Mouse (Mus musculus) ES-E14 (cell line): ENCODE data around the gene H2-Q4. TPM values are rescaled to one million over a fixed set of nuclear protein-coding genes. Genes with fewer than 3 reads are reported as not detected.
"Not testable (repeated sequence)": the region's sequence is repeated elsewhere in the genome, so short reads cannot be mapped to it uniquely, and the experiment has no call there.

ENCODE experiments used
- DNase-seq: peaks from one replicate; pipeline ENCODE4 v3.0.0-alpha.2; 2013; ENCODE audit warnings: low read depth, low spot score
- H3K27ac ChIP-seq: 2 replicates; pipeline ENCODE4 v1.5.1; 2012; ENCODE audit warnings: low read depth, mild to moderate bottlenecking, low read length, moderate library complexity, mixed read lengths; ENCODE audit not compliant: poor library complexity, insufficient read depth, severe bottlenecking
- H3K36me3 ChIP-seq: 2 replicates; pipeline ENCODE4 v1.6.1; 2012; ENCODE audit warnings: mild to moderate bottlenecking, low read length, moderate library complexity, mixed read lengths; ENCODE audit not compliant: control insufficient read depth, poor library complexity, insufficient read depth, severe bottlenecking
- H3K4me1 ChIP-seq, 2 experiments: fragments of 150-350 bp in 1 of 2; sonication (generic) in 1 of 2; 2 replicates each; pipeline ENCODE4 v1.6.1; 2012; ENCODE audit warnings: low read length in 2 of 2, mild to moderate bottlenecking in 1 of 2, mixed read lengths in 1 of 2; ENCODE audit not compliant: control insufficient read depth in 2 of 2, insufficient read depth in 2 of 2, poor library complexity in 1 of 2
- H3K4me3 ChIP-seq, 2 experiments: fragments of 150-350 bp in 1 of 2; sonication (generic) in 1 of 2; 2 replicates each; pipeline ENCODE4 v1.5.1; 2012; ENCODE audit warnings: low read length in 2 of 2, low read depth in 1 of 2, mild to moderate bottlenecking in 1 of 2, mixed read lengths in 1 of 2; ENCODE audit not compliant: insufficient read depth in 1 of 2, poor library complexity in 1 of 2, severe bottlenecking in 1 of 2
- H3K9ac ChIP-seq: 2 replicates; pipeline ENCODE4 v1.6.1; 2012; ENCODE audit warnings: low read depth, mild to moderate bottlenecking, low read length, mixed read lengths; ENCODE audit not compliant: poor library complexity, insufficient read depth, severe bottlenecking
- H3K9me3 ChIP-seq: fragments of 150-350 bp; sonication (generic); 2 replicates; pipeline ENCODE4 v1.6.1; 2012; ENCODE audit warnings: low read depth, mild to moderate bottlenecking, low read length; ENCODE audit not compliant: control insufficient read depth, insufficient read depth
- CHD2 ChIP-seq: IDR thresholded peaks from 2 replicates; pipeline ENCODE4 v1.6.1; 2014; ENCODE audit warnings: mild to moderate bottlenecking, low read depth, low read length, inconsistent platforms
- HCFC1 ChIP-seq: IDR thresholded peaks from 2 replicates; pipeline ENCODE4 v1.6.1; 2012; ENCODE audit warnings: low read length, inconsistent platforms, borderline replicate concordance; ENCODE audit not compliant: insufficient read depth
- MAFK ChIP-seq: IDR thresholded peaks from 2 replicates; pipeline ENCODE4 v1.6.1; 2014; ENCODE audit warnings: mild to moderate bottlenecking, low read depth, low read length, inconsistent platforms; ENCODE audit not compliant: insufficient read depth
- ZNF384 ChIP-seq: IDR thresholded peaks from 2 replicates; pipeline ENCODE4 v1.6.1; 2012; ENCODE audit warnings: low read depth, low read length, inconsistent platforms
- in situ Hi-C, 2 experiments: fragments of 600-800 bp; cut with MboI; formaldehyde crosslinking; loops; one replicate each; pipeline ENCODE4 v1.15.1; 2025; ENCODE audit warnings: low sequenced_read_pairs in 2 of 2, inconsistent platforms in 1 of 2; ENCODE audit not compliant: unreplicated experiment in 2 of 2
- total RNA-seq: library from RNA; depleted of rRNA; stranded (reverse); fragments of 300-350 nt; gene quantifications from 2 replicates; pipeline ENCODE4 v1.2.3, GENCODE M21; 2012

H2-Q4 gene
- total RNA-seq, 1 experiment, result 9.1 TPM

DNA sequence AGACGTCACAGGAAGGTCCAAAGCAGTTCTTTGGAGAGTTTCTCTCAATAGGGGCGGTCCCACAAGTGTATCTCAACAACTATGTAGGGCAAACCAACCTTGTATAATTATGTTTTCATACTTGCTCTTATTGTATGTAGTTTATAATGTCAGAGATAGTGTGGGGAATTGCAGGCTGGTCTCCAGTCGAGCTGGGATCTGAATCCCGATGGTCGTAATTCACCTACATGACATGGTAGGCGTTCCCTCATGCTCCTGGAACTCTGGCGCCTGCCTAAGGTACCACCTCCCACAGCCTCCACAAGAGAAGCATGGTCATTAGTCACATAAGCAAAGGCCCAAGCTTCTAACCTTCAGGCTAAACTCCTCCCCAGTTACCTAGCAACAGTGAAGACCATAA, 39.4 kb downstream of the H2-Q4 start:
- Histone ChIP-seq H3K4me3 (no peak overlapping the region), H3K4me1 (no peaks in the 10 kb centered on the region; a peak in 1 of 4 replicates), H3K9ac (no peak overlapping the region), H3K27ac (no peak overlapping the region), H3K36me3 (no peaks in the 10 kb centered on the region), H3K9me3 (no peaks in the 10 kb centered on the region)
- TF ChIP-seq CHD2 (no peak), MAFK (no peak), ZNF384 (no peak), HCFC1 (no peak)
- in situ Hi-C loops, result no loop called here
- no peak for DNase-seq

DNA sequence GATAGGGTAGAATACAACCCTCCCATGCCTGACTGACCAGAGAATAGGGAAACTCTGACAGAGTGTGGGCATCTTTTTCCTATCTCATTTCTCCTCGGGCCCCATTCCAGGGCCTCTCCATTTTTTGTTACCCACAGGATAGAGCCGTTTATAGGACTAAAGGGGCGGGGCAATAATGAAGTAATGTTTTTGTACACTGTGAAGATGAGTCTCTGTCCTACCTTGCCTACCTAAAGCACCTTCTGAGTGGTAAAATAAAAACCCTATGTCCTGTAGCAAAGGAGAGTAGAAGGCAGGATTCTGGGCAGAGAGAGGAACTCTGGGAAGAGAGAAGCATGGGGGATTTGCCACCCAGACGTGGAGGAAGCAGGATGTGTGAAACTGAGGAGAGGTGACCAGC, 40.1 kb downstream of the H2-Q4 start:
- H3K27ac ChIP-seq, H3K9ac ChIP-seq, H3K9me3 ChIP-seq, H3K4me3 ChIP-seq, H3K4me1 ChIP-seq, DNase-seq, H3K36me3 ChIP-seq, in situ Hi-C loops: not testable (repeated sequence)

DNA sequence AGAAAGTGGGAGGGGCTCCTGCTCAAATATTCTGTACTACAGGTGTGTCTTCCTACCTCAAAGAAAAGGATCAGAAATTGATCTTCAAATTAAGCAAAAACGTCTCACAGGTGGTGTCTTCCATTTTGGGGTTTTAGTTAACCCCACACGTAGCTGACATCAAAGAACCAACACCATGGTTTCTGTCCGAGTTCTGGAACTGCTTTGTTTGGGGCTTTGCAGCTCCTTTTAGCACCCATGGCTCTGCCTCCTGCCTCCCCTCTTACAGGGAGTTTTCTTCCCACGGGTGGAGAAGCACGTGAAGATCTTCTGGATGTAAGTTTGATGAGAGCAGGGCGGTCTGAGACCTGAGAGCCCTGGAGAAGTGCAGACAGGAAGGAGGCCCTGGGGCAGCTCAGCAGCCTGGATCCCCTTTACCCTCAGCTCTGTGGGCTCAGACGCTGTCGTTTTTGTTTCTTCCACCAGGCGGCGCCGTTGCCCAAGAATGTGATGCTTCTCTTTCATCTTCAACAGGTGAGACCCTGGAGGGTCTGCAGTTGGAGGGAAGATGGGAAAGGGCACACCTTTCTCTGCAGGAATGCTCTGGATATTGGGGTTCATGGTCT, 40.9 kb downstream of the H2-Q4 start:
- H3K27ac ChIP-seq, result not testable (repeated sequence)
- peak; percentile 83 for DNase-seq

DNA sequence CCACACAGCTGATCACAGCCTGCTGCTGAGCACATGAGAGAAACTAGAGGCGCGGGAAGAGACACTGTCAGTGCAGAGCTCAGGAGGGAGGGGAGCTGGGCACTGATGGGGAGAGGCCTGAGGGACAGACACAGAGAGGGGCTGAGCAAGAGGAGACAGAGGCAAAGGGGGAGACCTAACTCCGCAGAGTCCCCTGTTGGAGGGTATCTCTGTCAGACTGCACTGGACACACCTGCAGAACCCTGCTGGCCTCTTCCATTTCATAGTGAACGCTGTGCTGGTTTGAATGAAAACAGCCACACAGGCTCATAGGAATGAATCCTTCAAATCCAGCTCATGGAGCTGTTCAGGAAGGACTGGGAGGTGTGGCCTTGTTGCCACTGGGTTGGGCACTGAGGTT, 41.9 kb downstream of the H2-Q4 start:
- H3K4me1 ChIP-seq, H3K4me3 ChIP-seq, H3K9me3 ChIP-seq, DNase-seq, H3K36me3 ChIP-seq, H3K9ac ChIP-seq, in situ Hi-C loops, H3K27ac ChIP-seq: not testable (repeated sequence)

More for the DNA sequence above, 40.9 kb downstream of the H2-Q4 start:
- H3K4me1 ChIP-seq, H3K36me3 ChIP-seq, H3K9ac ChIP-seq, H3K4me3 ChIP-seq, in situ Hi-C loops, H3K9me3 ChIP-seq: not testable (repeated sequence)

DNA sequence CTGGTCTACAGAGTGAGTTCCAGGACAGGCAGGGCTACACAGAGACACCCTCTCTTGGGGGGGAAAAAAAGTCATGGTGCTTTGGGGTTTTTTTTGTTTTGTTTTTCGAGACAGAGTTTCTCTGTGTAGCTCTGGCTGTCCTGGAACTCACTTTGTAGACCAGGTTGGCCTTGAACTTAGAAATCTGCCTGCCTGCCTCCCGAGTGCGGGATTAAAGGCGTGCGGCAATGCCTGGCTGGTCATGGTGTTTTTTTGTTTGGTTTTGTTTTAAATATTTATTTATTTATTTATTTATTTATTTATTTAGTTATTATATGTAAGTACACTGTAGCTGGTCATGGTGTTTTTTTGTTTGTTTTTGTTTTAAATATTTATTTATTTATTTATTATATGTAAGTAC, 42.9 kb downstream of the H2-Q4 start:
- H3K27ac ChIP-seq, in situ Hi-C loops, H3K9me3 ChIP-seq, H3K36me3 ChIP-seq, H3K4me1 ChIP-seq, H3K4me3 ChIP-seq, DNase-seq, H3K9ac ChIP-seq: not testable (repeated sequence)

DNA sequence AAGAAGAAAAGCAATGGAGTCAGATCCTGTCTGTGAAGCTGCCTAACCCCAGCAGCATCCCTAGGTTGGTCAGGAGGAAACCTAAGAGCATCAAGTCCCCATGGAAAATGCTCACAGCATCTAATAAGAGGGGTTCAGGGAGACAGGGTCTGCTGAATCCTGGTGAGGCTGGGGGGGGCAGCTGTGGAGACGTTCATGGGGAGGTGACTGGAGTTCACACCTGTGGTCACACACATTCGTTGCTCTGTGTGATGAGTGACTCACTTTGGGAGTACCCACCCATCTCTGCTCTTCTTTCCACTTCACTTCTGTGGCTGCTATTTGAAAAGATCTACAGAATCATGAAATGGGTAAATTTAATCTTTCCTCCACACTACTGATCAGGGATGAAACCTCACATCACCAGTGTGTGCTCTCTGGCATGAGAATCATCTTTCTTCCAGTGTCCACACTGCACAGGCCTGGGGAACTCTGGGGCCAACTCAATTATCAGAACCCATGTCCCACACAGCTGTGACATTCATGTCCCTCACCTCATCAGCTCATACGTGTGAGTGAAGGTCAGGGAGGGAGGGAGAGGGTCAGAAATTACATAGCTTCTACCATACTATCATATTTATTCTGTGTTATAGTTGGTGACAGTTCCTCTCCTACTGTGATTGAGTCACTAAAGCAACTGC, 43.9 kb downstream of the H2-Q4 start:
- in situ Hi-C loops, H3K4me1 ChIP-seq, H3K36me3 ChIP-seq, H3K9ac ChIP-seq, H3K9me3 ChIP-seq, H3K4me3 ChIP-seq, DNase-seq, H3K27ac ChIP-seq: not testable (repeated sequence)

DNA sequence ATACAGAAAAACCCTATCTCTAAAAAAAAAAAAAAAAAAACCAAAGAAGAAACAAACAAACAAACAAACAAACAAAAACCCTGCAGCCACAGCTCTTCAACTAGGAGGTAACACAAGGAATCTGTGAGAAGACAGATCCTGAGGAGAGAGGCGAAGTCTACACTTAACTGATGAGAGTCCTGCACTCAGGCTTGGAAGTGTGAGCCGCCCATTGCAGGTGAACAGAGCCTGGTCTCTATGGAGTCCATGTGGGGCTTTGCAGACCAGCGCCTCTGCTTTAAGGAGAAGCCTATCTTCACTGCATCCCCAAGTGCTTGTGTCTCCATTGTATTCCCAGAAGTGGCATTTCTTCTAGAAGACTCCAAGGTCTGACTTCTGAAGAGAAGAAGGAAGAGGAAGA, 44.7 kb downstream of the H2-Q4 start:
- H3K9me3 ChIP-seq, H3K4me3 ChIP-seq, H3K27ac ChIP-seq, H3K4me1 ChIP-seq, in situ Hi-C loops, H3K9ac ChIP-seq, H3K36me3 ChIP-seq, DNase-seq: not testable (repeated sequence)
